Mouse (Mus musculus): Measurements from ENCODE around the gene Slc35a3.

GRCm38 (mm10) chr3:116641811-116642371 is 70.7 kb downstream of the Slc35a3 start:
- no peak for TF ChIP-seq FLI1 (IDR thresholded peaks at IDR 0.05; ENCODE audit: low read length)
- TF ChIP-seq GATA1 (IDR thresholded peaks at IDR 0.05; ENCODE audit: borderline replicate concordance, low read length), result no peak
